Mouse (Mus musculus) E14TG2a.4 (cell line): ENCODE measurements around the gene Nmur1.

Experiments used
- CTCF ChIP-seq: conservative IDR thresholded peaks from 2 replicates; pipeline ENCODE4 v1.5.1; 2014; ENCODE audit warnings: low read length
- POU5F1 ChIP-seq: IDR thresholded peaks from 2 replicates; pipeline ENCODE4 v1.6.1; 2014; ENCODE audit warnings: low read length, borderline replicate concordance

DNA sequence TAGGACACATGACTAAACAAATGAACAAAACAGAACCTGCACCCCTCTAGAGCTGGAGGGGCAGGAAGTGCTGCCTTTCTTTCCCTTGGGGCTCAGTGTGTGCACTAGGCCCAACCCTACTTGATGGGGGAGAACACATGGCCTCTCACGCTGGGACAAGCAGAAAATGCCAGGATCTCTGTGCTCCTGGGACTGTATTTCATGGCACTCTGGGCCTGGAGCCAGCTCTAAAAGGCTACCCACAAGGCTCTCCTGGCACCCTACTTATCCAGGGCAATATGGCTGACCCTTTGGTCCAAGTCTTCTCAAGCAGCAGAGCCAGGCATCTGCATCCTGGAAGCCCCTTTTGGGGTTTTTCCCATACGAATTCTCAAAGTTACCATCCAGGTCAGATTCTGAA lies 34.6 kb downstream of the Nmur1 start:
- no peak for TF ChIP-seq CTCF
- no peak for TF ChIP-seq POU5F1
